Mouse (Mus musculus) kidney, postnatal 0 days (tissue): ENCODE data around the gene Krt16. TPM values are rescaled to one million over a fixed set of nuclear protein-coding genes. Genes with fewer than 3 reads are reported as not detected.

Experiments
- ATAC-seq: fragments of 200-750 bp; cut with Nextera tagmentation; replicated peaks from 2 replicates; pipeline ENCODE4 v1.8.0; 2017; ENCODE audit warnings: low read depth, moderate number of reproducible peaks, moderate TSS enrichment, moderate library complexity; ENCODE audit not compliant: low FRiP score
- DNase-seq: peaks from one replicate; pipeline ENCODE4 v3.0.0-alpha.2; 2016; ENCODE audit warnings: low spot score
- H3K27ac ChIP-seq: fragments of 300-500 bp; sonication (generic); 2 replicates; pipeline ENCODE4 v1.5.1; 2014; ENCODE audit warnings: mild to moderate bottlenecking
- H3K27me3 ChIP-seq: fragments of 300-500 bp; sonication (generic); 2 replicates; pipeline ENCODE4 v1.6.1; 2014; ENCODE audit warnings: low read length, mixed read lengths; ENCODE audit not compliant: insufficient read depth
- H3K36me3 ChIP-seq: fragments of 300-500 bp; sonication (generic); 2 replicates; pipeline ENCODE4 v1.6.1; 2014; ENCODE audit warnings: low read length, mixed read lengths; ENCODE audit not compliant: insufficient read depth
- H3K4me1 ChIP-seq: fragments of 300-500 bp; sonication (generic); replicated peaks from 2 replicates; pipeline ENCODE4 v1.6.1; 2014; ENCODE audit warnings: antibody characterized with exemption, low read length, mixed read lengths; ENCODE audit not compliant: insufficient read depth
- H3K4me2 ChIP-seq: fragments of 300-500 bp; sonication (generic); 2 replicates; pipeline ENCODE4 v1.6.1; 2014; ENCODE audit warnings: mild to moderate bottlenecking, low read length, moderate library complexity, mixed read lengths
- H3K4me3 ChIP-seq: fragments of 300-500 bp; sonication (generic); replicated peaks from 2 replicates; pipeline ENCODE4 v1.5.1; 2014; ENCODE audit warnings: low read depth, low read length
- H3K9ac ChIP-seq: fragments of 300-500 bp; sonication (generic); 2 replicates; pipeline ENCODE4 v1.6.1; 2014; ENCODE audit warnings: low read depth, low read length
- H3K9me3 ChIP-seq: fragments of 300-500 bp; sonication (generic); replicated peaks from 2 replicates; pipeline ENCODE4 v1.6.1; 2016; ENCODE audit warnings: low read length, inconsistent platforms, mixed read lengths
- CTCF ChIP-seq: IDR thresholded peaks from 2 replicates; pipeline ENCODE4 v1.5.1; 2016; ENCODE audit warnings: antibody characterized with exemption, low read depth, mild to moderate bottlenecking, moderate library complexity
- WGBS: fragments of 180-500 bp; shearing (Covaris S2); extraction: QIAGEN DNeasy Blood & Tissue Kit; methylation state at CpG from one replicate; pipeline ENCODE4 v1.1.7; 2014; 5-methylcytosine and 5-hydroxymethylcytosine counted together
- polyA plus RNA-seq: library from polyadenylated mRNA; unstranded; fragments of >200 nt; fragmentation: Nextera tagmentation; extraction: Ambion mirVana; gene quantifications from 2 replicates; pipeline ENCODE4 v1.2.1, GENCODE M21; 2015

Krt16 gene
- polyA plus RNA-seq, result not detected in 2 replicates

- H3K4me3 ChIP-seq, result no peak within 1 kb of the TSS
- no peaks in the 10 kb centered on the region for H3K36me3 ChIP-seq
- 80% methylated on average over 7 of the region's 7 CpGs for WGBS
- no peak within 1 kb of the TSS for H3K4me2 ChIP-seq
- H3K27ac ChIP-seq, result no peak within 1 kb of the TSS
- no peaks in the 10 kb centered on the region for H3K9me3 ChIP-seq
- no peak for ATAC-seq
- DNase-seq, result no peak
- no peaks in the 10 kb centered on the region for H3K4me1 ChIP-seq
- H3K27me3 ChIP-seq, result no peaks in the 10 kb centered on the region
- no peak within 1 kb of the TSS for H3K9ac ChIP-seq
- TF ChIP-seq CTCF, result no peak
Measured at GRCm38 (mm10) chr11:100248852-100249465, at the start of gene Krt16. Krt16 (minus strand) TSS chr11:100248902.

- H3K27ac ChIP-seq, result no peak overlapping the region
- H3K4me1 ChIP-seq, result no peaks in the 10 kb centered on the region
- no peaks in the 10 kb centered on the region for H3K9me3 ChIP-seq
- DNase-seq (no peak), ATAC-seq (no peak; the same call in 1 of the 2 replicates)
- H3K4me3 ChIP-seq, result no peak overlapping the region
- no peaks in the 10 kb centered on the region for H3K36me3 ChIP-seq
- no peaks in the 10 kb centered on the region for H3K27me3 ChIP-seq
- no peak overlapping the region for H3K4me2 ChIP-seq
- WGBS, result 41% methylated on average over 5 of the region's 5 CpGs
- H3K9ac ChIP-seq, result no peak overlapping the region
- peak; percentile 64; the same call in 1 of the 2 replicates for TF ChIP-seq CTCF
Measured at GRCm38 (mm10) chr11:100297801-100298200, 49.1 kb upstream of the Krt16 start.

GRCm38 (mm10) chr11:100295308-100295707 lies 46.6 kb upstream of the Krt16 start:
- Histone ChIP-seq H3K4me3 (no peak overlapping the region), H3K36me3 (no peaks in the 10 kb centered on the region), H3K27me3 (no peaks in the 10 kb centered on the region), H3K4me1 (no peaks in the 10 kb centered on the region), H3K27ac (no peak overlapping the region), H3K4me2 (no peak overlapping the region), H3K9me3 (no peaks in the 10 kb centered on the region), H3K9ac (no peak overlapping the region)
- 0% methylated on average over 10 of the region's 10 CpGs for WGBS
- ATAC-seq, result peak; percentile 39; the same call in 1 of the 2 replicates
- peak; percentile 92 for DNase-seq
- TF ChIP-seq CTCF, result peak; percentile 100

- Histone ChIP-seq H3K27ac (no peak overlapping the region), H3K4me1 (no peaks in the 10 kb centered on the region), H3K4me3 (no peak overlapping the region), H3K4me2 (no peak overlapping the region), H3K36me3 (no peaks in the 10 kb centered on the region), H3K9me3 (no peaks in the 10 kb centered on the region), H3K9ac (no peak overlapping the region), H3K27me3 (no peaks in the 10 kb centered on the region)
- TF ChIP-seq CTCF, result no peak
- 68% methylated on average over 6 of the region's 6 CpGs for WGBS
- DNase-seq (no peak), ATAC-seq (no peak)
Measured at GRCm38 (mm10) chr11:100292884-100293283, 44.2 kb upstream of the Krt16 start.

- H3K4me2 ChIP-seq, result no peak overlapping the region
- H3K36me3 ChIP-seq, result no peaks in the 10 kb centered on the region
- DNase-seq (peak; percentile 26), ATAC-seq (0 out of 2 replicates have a peak, but pooled peaks have one; percentile 40)
- H3K27me3 ChIP-seq, result no peaks in the 10 kb centered on the region
- no peak overlapping the region for H3K4me3 ChIP-seq
- peak overlapping the region; percentile 25; the same call in 1 of the 2 replicates for H3K27ac ChIP-seq
- 31% methylated on average over 5 of the region's 5 CpGs for WGBS
- no peak overlapping the region for H3K9ac ChIP-seq
- H3K9me3 ChIP-seq, result no peaks in the 10 kb centered on the region
- TF ChIP-seq CTCF, result no peak
- H3K4me1 ChIP-seq, result no peaks in the 10 kb centered on the region
Measured at GRCm38 (mm10) chr11:100290235-100290634, 41.5 kb upstream of the Krt16 start.

GRCm38 (mm10) chr11:100288942-100289341 lies 40.2 kb upstream of the Krt16 start:
- H3K27ac ChIP-seq, result no peak overlapping the region
- 83% methylated on average over 6 of the region's 6 CpGs for WGBS
- H3K4me1 ChIP-seq, result no peaks in the 10 kb centered on the region
- no peak for TF ChIP-seq CTCF
- no peak overlapping the region for H3K4me2 ChIP-seq
- no peaks in the 10 kb centered on the region for H3K36me3 ChIP-seq
- no peaks in the 10 kb centered on the region for H3K9me3 ChIP-seq
- no peak overlapping the region for H3K4me3 ChIP-seq
- no peaks in the 10 kb centered on the region for H3K27me3 ChIP-seq
- no peak for DNase-seq
- H3K9ac ChIP-seq, result no peak overlapping the region
- no peak for ATAC-seq

- no peak overlapping the region for H3K4me3 ChIP-seq
- TF ChIP-seq CTCF, result no peak
- no peaks in the 10 kb centered on the region for H3K9me3 ChIP-seq
- H3K9ac ChIP-seq, result no peak overlapping the region
- DNase-seq, result no peak
- no peak overlapping the region for H3K4me2 ChIP-seq
- no peak; the same call in 1 of the 2 replicates for ATAC-seq
- no peaks in the 10 kb centered on the region for H3K27me3 ChIP-seq
- no peaks in the 10 kb centered on the region for H3K36me3 ChIP-seq
- no peak overlapping the region for H3K27ac ChIP-seq
- 50% methylated on average over 10 of the region's 10 CpGs for WGBS
- H3K4me1 ChIP-seq, result no peaks in the 10 kb centered on the region
Measured at GRCm38 (mm10) chr11:100287024-100287423, 38.3 kb upstream of the Krt16 start.
